Mouse (Mus musculus) regulatory T cell (primary cell): ENCODE data around the gene Slc22a23.

Experiments
- in situ Hi-C: fragments of 300-600 bp; cut with MboI, MseI; formaldehyde crosslinking; loops from one replicate; pipeline ENCODE4 v1.15.1; 2025; ENCODE audit warnings: high pct_unique_total_duplicates

Slc22a23 gene

DNA sequence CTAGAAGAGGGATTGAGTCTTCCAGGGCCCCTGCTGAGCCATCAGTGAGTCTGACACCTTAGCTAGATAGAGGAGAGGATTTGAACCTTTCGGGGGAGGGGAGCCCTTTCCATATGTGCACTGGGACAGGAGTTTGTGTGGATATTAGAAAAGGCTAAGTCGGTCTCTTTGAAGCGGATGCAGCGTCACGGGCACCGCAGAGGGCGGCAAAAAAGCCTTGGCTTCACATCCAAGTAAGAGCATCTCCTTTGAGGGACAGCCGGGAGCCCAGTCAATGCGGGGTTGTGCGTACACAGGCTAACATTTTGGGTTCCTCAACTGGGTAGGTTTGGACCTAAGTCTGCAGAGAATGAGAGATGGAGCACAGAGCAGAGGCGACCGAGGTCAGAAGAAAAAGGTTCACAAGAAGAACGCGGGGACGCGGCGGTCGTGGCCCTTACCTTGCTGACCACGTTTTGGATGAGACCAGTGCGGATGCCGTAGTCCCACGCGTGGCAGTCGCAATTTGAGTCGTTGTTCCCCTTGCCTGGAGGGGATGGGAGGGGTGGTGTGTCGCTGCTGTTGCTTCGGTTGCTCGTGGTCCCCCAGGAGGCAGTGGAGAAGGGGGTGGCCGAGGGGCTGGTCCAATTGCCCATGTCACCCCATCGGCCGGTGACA lies 1.1 kb downstream of the Slc22a23 start:
- in situ Hi-C loops = no loop called here

DNA sequence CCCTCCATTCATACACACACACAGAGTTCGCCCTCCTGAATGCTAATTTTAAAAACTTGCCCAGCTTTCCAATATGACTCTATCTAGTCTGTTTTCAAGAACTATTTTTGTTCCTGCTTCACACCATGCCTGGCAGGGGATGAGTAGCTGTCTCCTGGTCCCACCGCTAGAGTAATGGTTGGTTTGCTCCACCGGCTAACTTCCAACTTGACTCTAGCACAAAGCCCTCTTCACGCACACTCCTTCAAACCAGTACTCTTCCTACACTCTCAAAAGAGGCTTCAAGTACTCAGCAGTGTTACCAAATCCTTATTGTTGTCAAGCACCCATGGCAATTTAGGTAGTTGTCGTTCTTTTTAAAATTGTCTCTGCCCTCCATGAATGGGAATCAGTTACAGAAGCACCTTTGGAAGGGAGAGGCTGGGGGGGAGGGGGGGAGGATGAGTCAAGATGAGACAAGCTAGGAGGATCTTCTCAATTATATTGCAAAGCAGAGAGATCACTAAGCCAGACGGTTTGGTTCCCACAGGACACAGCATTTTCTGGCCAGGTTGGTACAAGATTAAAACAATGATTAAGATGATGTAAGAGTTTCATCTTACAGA lies 2.6 kb downstream of the Slc22a23 start:
- in situ Hi-C loops = no loop called here

GRCm38 (mm10) chr13:34336895-34337294 lies 8.1 kb downstream of the Slc22a23 start:
- in situ Hi-C loops = loop anchor here (10.0 kb wide), 1 partner anchor 1572 kb away; no protein-coding TSS in a partner anchor

GRCm38 (mm10) chr13:34334847-34335246 lies 10.1 kb downstream of the Slc22a23 start:
- in situ Hi-C loops = loop anchor here (10.0 kb wide), 1 partner anchor 1570 kb away; no protein-coding TSS in a partner anchor

GRCm38 (mm10) chr13:34332762-34333161 lies 12.2 kb downstream of the Slc22a23 start:
- in situ Hi-C loops = loop anchor here (10.0 kb wide), 1 partner anchor 1568 kb away; no protein-coding TSS in a partner anchor

DNA sequence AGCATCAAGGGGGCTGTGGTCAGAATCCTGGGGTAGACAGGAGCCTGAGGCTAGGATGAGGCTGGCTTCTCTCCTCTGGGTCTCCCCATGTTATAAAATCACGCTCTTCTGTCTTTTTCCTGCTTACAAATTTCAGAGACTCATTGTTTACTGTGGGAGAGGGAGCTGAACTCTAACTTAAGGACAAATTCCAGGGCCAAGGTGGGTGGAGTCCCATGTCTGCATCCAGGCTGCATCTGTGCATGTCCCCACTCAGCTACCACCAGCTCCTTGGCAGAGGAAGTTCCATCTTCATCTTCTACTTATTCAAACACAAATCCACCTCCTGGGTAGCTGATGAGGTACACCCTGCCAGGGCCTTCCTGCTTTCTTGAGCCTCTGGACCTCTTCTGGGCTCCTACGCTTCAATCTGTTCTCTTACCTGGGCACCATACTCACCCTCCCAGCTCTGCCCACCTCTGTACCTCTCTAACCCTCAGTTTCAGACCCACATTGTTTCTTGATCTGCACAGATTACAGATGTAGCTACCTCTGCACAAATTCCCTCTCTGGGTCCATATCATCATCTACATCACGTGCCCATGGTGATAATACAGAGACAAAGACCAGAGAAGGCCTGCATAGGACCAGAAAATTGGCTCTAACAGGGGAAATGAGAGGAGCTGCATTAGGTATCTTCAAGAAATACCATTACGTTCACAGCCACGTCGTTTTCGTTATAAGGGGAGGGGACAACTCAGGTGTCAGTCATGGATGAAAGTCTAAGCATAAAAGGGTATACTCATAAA lies 13.4 kb downstream of the Slc22a23 start:
- in situ Hi-C loops = loop anchor here (10.0 kb wide), 1 partner anchor 1567 kb away; no protein-coding TSS in a partner anchor

DNA sequence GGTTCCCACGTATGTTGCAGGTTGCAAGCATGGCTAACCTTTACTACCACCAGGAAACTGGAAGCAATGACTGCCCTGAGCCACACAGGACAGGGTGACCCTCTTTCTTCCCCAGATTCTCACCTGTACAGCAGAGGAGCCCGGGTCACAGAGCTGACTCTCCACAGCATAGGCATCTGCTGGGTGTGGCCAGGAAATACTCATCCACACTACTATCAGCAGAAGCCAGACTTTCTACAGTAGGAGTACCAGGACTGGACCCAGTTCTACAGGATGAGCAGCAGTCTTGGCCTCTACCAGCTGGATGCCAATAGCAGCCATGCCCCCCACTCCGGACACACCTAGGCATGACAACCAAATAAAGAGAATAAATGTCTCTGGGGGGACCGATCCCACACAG lies 15.4 kb downstream of the Slc22a23 start:
- in situ Hi-C loops = no loop called here

GRCm38 (mm10) chr13:34326992-34327391 lies 18.0 kb downstream of the Slc22a23 start:
- in situ Hi-C loops = no loop called here

GRCm38 (mm10) chr13:34323361-34323760 lies 21.6 kb downstream of the Slc22a23 start:
- in situ Hi-C loops = no loop called here

DNA sequence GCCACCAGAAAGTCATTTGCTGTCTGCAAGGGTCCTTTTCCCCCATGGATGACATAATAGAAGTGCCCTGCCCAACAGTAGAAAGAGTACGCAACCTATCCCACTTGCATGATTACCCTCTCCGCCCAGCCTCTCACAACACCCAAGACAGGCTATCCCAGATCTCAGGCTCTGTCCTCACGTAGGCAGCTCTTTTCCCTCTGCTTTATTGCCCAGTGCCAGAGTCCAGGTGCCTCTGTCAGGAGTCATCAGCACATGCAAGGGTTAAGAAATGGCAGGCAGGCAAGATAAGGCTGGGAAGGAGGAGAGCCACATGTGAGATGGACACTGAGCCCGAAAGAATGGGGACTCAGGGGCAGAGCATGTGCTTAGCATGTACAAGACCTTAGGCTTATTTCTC lies 24.5 kb downstream of the Slc22a23 start:
- in situ Hi-C loops = no loop called here

DNA sequence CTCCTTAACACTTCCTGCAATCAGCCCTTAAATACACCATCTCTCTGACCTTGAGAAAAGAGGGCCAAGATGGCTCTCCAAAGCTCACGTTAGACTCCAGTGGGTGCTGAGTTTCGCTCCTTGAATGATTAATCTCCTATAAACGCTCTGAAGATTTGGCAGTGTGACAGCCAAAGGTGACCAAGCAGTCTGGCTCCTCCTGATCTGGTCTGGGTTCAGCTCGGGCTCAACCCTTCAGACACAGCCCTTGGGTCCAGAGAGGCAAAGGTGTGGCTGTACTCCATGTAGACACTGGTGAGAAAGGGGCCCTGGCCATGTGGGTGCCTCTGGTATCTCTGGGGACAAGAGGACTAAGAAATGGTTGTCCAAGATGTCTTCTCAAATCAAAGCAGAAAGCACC lies 27.9 kb downstream of the Slc22a23 start:
- in situ Hi-C loops = no loop called here

- in situ Hi-C loops = no loop called here
These were observed 28.5 kb downstream of the Slc22a23 start for GRCm38 (mm10) chr13:34316511-34316910.

DNA sequence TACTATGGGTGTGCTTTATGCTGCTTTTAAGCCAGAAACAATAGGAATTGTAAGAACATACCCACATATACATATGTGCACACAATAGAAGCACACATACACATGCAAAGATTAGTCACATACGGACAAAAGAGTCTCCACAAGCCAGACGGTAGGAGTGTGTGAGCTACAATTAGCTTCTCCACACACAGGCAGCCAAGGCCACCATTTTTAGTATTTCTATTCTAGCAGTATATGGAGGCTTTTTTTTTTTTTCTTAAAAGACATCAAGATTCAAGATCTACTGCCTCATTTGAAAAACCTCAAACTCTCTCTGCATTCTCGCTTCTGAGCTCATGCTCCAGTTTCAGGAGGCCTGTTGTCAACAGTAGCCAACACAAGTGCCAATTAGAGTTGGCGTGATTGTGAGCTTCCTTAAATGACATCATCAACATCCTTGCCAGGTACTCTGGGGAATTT lies 31.9 kb downstream of the Slc22a23 start:
- in situ Hi-C loops = no loop called here

DNA sequence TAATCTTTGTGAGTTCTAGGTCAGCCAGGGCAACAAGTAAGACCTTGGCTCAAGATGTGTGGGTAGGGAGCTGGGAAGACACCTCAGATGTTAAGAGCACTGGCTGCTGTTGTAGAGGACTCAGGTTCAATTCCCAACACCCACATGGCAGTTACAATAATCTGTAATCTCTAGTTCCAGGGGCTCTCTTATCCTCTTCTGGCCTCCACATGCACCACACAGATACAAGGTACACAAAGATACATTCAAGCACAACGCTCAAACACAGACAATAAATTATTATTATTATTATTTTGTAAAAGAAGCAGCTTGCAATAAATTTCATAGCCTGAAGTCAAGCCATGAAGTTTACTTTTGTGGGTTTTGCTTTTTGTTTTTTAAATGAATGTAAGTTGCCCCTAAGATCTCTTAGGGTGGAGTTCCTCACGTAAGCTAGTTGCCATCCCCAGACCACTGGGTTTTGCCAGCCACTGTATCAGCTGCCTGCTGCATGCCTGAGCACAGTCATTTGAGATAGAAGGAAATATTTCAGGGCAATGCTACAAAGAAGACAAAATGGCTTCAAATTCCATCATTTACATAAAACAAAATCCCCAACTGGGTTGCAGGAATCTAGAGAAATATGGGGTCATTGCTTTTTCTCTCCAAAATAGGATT lies 32.5 kb downstream of the Slc22a23 start:
- in situ Hi-C loops = no loop called here

DNA sequence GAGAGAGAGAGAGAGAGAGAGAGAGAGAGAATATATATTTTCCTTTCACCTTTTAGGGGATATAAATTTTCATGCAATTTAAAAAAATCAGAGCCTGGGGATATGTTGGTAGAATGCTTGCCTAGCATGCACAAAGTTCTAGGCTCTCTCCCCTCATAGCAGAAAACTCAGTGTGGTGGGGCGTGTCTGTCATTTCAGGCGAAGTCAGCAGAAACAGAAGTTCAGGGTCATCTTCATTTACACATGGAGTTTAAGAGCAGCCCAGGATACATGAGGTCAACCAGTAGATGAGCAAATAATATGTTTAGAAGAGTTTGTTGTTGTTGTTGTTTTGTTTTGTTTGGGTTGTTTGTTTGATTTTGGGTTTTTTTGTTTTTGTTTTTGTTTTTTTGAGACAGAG lies 33.4 kb downstream of the Slc22a23 start:
- in situ Hi-C loops = no loop called here

DNA sequence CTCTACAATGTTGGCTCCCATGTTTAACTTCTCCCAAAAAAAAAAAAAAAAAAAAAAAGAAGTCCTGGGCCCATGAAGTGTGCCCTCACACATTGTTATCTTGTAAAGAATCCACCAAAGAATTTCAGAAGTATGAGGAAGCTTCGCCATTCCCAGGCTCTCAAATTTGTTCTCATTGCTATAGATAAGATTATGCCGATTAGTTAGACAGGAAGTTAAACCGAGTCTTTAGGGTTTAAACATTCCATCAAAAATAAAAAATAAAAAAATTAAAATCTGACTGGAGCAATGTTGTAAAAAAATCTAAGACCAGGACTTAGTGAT lies 36.4 kb downstream of the Slc22a23 start:
- in situ Hi-C loops = no loop called here

- in situ Hi-C loops = no loop called here
These were observed 37.0 kb downstream of the Slc22a23 start for GRCm38 (mm10) chr13:34307696-34308603.

- in situ Hi-C loops = no loop called here
These were observed 38.9 kb downstream of the Slc22a23 start for GRCm38 (mm10) chr13:34305964-34306671.

- in situ Hi-C loops = no loop called here
These were observed 40.1 kb downstream of the Slc22a23 start for GRCm38 (mm10) chr13:34304896-34305295.

- in situ Hi-C loops = no loop called here
These were observed 41.5 kb downstream of the Slc22a23 start for GRCm38 (mm10) chr13:34303386-34304016.
